Mouse (Mus musculus): Measurements from ENCODE around the gene Sdk1. TPM values are rescaled to one million over a fixed set of nuclear protein-coding genes. Genes with fewer than 3 reads are reported as not detected.

The Sdk1 gene
- polyA plus RNA-seq, 1 experiment from 2014 or later: 1.5 TPM

DNA sequence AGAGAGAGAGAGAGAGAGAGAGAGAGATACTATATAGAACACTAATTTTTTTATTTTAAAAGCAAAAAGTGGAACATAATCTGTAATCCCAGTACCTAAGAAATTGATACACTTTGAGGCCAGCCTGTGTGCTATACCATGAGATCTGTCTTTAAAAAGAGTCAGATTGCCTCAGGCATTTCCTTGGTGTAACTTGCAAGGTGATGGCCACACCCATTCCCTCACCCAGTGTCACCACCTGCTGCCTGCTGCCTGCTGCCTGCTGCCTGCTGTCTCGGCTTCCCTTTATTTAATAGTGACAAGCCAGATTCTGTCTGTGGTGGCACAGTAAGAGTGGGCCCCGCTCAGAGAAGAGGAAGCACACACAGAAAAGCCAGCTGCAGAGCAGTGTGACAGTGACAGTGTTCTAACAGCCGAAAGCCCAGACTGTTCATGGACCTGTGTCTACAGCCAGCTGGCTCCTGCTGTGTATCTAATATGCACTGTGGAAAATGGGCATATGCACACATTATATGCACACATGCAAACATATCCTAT, 642.9 kb downstream of the Sdk1 start:
- Histone ChIP-seq H3K4me1 (peaks cover 14% of the 10 kb centered on the region), H3K4me2 (replicated peaks) (no peak overlapping the region), H3K27ac (replicated peaks) (no peak overlapping the region), H3K9me3 (no peaks in the 10 kb centered on the region), H3K4me3 (no peak overlapping the region), H3K27me3 (no peaks in the 10 kb centered on the region), H3K36me3 (no peaks in the 10 kb centered on the region), H3K9ac (replicated peaks) (no peak overlapping the region)
- 35% methylated on average over 3 of the region's 3 CpGs for WGBS
- ATAC-seq (replicated peaks): no peak

DNA sequence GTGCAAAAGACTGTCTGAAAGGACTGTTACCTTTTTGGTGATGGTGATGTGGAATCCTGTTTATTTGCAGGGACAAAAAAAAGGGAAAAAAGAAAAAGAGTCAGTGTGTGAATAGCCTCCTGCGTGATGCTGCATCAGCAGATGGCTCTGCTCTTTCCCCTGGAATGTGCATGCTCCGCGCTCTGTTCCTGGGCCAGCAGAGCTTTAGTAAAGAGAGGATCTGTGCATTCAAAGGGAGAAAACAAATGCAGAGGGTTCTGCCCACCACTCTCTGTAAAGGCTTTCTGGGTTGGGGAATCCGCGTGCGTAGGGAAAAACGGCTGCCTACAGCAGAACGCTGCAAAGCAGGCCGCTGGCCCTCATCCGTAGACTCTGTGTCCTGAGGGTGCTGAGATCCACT, 644.7 kb downstream of the Sdk1 start:
- ATAC-seq (replicated peaks): 0 out of 2 replicates have a peak, but pooled peaks have one; percentile 43
- Histone ChIP-seq H3K4me3 (no peak overlapping the region), H3K36me3 (no peaks in the 10 kb centered on the region), H3K4me2 (replicated peaks) (no peak overlapping the region), H3K4me1 (peaks cover 29% of the 10 kb centered on the region), H3K9me3 (no peaks in the 10 kb centered on the region), H3K27ac (replicated peaks) (peak overlapping the region; percentile 24), H3K27me3 (no peaks in the 10 kb centered on the region), H3K9ac (replicated peaks) (no peak overlapping the region)
- 46% methylated on average over 10 of the region's 10 CpGs for WGBS

DNA sequence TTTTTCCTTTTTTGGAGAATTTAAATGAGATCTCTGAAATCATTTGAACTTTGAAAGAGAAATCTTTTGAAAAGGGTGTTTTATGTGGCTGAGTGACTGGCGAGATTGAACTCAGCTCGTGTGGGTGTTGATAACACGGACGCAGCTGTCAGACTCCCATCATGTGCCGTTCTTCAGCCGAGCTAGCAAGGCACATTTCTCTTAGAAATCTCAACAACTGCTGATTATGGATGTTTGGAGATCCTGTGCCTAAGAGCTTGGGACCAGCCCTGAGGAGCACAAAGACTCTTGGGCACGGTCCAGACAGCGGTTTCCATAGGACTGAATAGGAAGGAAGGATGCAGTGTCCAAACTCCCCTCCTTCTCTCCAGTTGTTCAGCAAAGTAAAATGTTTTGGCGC, 648.5 kb downstream of the Sdk1 start:
- Histone ChIP-seq H3K4me2 (replicated peaks) (no peak overlapping the region), H3K9ac (replicated peaks) (no peak overlapping the region), H3K4me3 (no peak overlapping the region), H3K27ac (replicated peaks) (no peak overlapping the region), H3K36me3 (no peaks in the 10 kb centered on the region), H3K9me3 (no peaks in the 10 kb centered on the region), H3K4me1 (peaks cover 29% of the 10 kb centered on the region), H3K27me3 (no peaks in the 10 kb centered on the region)
- 19% methylated on average over 9 of the region's 9 CpGs for WGBS
- no peak for ATAC-seq (replicated peaks)

DNA sequence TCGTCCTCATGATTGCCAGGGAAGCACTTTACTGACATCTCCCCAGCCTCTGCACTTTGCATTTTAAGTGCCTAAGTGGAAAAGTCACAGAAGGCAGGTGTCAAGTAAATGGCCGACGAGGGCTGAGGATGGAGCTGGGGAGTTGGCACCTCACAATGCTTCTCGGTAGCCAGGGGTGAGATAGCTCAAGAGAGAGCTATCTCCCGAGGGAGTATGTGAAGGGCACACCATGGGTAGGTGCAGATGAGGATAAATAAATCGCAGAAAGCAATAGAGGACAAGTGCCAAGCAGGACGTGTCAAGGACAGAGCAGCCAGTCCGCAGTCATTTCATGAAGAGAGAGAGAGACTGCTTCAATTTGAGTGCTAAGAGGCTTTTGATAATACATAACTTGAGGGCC, 655.1 kb downstream of the Sdk1 start:
- Histone ChIP-seq H3K4me1 (no peaks in the 10 kb centered on the region), H3K27ac (replicated peaks) (no peak overlapping the region), H3K4me3 (no peak overlapping the region), H3K4me2 (replicated peaks) (no peak overlapping the region), H3K9ac (replicated peaks) (no peak overlapping the region), H3K9me3 (no peaks in the 10 kb centered on the region), H3K27me3 (no peaks in the 10 kb centered on the region), H3K36me3 (no peaks in the 10 kb centered on the region)
- WGBS: 83% methylated on average over 8 of the region's 8 CpGs
- ATAC-seq (replicated peaks): no peak

DNA sequence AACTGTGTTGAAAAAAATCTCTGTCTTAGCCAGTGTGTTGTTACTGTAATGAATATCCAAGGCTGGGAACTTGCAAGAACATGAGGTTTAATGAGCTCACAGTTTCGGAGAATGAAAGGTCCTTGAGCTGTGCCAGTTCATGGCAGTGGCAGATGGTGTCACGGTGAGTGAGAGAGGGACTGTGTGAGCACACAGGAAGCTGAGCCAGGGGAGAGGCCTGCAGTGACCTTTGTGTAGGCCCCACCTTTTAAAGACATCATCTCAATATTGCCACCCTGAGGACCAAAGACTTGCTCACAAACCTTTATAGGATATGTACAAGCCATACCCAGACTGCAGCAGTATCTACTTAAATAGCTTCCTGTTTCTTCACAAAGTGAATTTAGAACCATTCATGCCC, 656.2 kb downstream of the Sdk1 start:
- Histone ChIP-seq H3K27me3 (no peaks in the 10 kb centered on the region), H3K9ac (replicated peaks) (no peak overlapping the region), H3K4me2 (replicated peaks) (no peak overlapping the region), H3K4me1 (no peaks in the 10 kb centered on the region), H3K9me3 (no peaks in the 10 kb centered on the region), H3K4me3 (no peak overlapping the region), H3K36me3 (no peaks in the 10 kb centered on the region), H3K27ac (replicated peaks) (no peak overlapping the region)
- no peak for ATAC-seq (replicated peaks)
- WGBS: 47% methylated on average over 2 of the region's 2 CpGs

DNA sequence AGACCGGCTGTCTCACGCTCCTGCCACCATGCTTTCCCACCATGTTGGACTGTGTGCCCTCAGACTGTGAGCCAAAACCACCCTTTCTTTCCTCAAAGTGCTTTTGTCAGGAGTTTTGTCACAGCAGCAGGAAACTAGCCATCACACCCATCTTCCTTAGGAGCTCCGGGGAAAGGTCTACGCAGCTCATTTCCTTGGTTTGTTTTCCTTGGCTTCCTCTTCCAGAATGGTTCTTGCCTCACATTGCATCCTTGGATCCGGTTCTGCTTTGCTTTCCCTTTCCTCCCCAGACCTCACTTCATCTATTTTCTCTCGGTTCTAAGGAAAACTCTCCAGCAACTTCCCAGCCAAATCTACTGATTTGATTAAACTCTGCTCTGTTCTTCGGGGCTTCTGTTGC, 658.5 kb downstream of the Sdk1 start:
- Histone ChIP-seq H3K9me3 (no peaks in the 10 kb centered on the region), H3K4me3 (no peak overlapping the region), H3K27ac (replicated peaks) (no peak overlapping the region), H3K4me1 (no peaks in the 10 kb centered on the region), H3K9ac (replicated peaks) (no peak overlapping the region), H3K4me2 (replicated peaks) (no peak overlapping the region), H3K36me3 (no peaks in the 10 kb centered on the region), H3K27me3 (no peaks in the 10 kb centered on the region)
- 94% methylated on average over 7 of the region's 7 CpGs for WGBS
- ATAC-seq (replicated peaks): no peak

DNA sequence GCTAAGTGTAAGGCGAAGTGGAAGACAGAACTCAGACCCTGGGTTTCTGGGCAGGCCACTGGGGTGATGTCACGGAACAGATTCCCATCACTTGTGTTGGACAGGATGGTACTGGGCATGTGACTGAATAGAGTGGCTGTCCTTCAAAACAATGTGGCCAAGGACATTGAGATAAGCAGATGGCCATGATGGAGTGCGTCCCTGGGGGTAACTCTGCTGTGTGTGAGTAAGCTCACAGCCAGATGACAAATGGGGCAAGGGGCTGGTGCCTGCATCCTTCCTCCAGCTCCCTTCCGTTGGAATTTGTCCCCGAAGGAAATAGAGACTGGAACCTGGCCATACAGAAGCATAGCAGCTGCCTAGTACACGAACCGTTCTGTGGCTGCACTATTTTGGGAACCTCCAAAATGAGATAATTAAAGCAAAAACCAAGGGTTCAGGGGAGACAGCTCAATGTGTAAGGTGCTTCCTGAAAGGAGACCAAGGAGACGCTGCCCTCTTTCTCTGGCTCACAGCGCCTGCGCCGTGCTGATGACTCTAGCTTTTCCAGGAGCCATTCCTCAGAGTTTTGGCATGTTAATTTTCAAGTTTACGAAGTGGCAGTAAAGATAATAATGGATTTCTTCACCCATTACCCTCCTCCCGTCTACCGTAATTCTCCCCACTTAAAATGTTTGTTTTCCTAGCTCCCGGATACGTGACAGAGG, 661.4 kb downstream of the Sdk1 start:
- Histone ChIP-seq H3K36me3 (no peaks in the 10 kb centered on the region), H3K4me2 (replicated peaks) (no peak overlapping the region), H3K9ac (replicated peaks) (no peak overlapping the region), H3K27ac (replicated peaks) (no peak overlapping the region), H3K4me3 (no peak overlapping the region), H3K4me1 (no peaks in the 10 kb centered on the region), H3K27me3 (no peaks in the 10 kb centered on the region), H3K9me3 (no peaks in the 10 kb centered on the region)
- WGBS: 73% methylated on average over 16 of the region's 16 CpGs
- ATAC-seq (replicated peaks): no peak

DNA sequence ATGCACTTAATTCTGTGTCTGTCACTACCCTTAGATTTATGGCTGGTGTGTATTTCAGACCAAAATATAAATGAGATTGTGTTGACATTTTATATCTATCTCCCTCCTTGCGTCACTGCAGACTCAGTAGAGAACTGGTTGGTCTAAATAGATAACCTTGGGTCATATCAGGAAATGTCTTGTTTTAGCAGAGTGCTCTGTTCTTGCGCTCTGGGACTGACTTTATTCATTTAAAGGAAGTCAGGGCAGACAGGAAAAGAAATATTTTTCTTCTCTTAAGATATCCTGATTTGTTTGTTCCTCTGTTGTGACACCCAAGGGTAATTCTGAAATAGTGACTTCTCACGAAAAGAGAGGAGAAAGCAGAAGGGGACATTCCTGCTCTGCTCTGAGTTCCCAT, 669.2 kb downstream of the Sdk1 start:
- no peaks in the 10 kb centered on the region for H3K27me3 ChIP-seq
- H3K4me2 ChIP-seq (replicated peaks): no peak overlapping the region
- no peak overlapping the region for H3K4me3 ChIP-seq
- peaks cover 6% of the 10 kb centered on the region for H3K4me1 ChIP-seq
- no peaks in the 10 kb centered on the region for H3K36me3 ChIP-seq
- WGBS: 94% methylated on average over 3 of the region's 3 CpGs
- no peak overlapping the region for H3K9ac ChIP-seq (replicated peaks)
- no peaks in the 10 kb centered on the region for H3K9me3 ChIP-seq
- no peak overlapping the region for H3K27ac ChIP-seq (replicated peaks)
- ATAC-seq (replicated peaks): no peak

DNA sequence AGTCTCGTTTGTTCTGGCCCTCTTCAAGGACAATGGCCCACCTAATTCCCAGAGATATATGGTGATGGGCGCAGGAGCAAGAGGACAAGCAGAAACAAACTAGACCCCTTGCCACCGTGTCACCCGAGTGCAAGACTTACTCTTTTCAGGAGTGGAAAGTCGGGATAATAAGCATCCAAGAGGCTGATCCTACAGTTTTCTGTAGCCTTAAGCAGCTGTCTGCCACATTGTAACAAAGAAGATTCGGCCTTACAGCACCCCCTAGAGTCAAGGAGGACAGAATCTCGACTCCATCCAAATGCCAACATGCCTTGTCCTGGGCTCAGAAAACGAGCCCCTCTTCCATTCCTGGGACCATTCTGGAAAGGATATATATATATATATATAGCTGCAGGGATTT, 669.6 kb downstream of the Sdk1 start:
- H3K4me2 ChIP-seq (replicated peaks): no peak overlapping the region
- H3K27ac ChIP-seq (replicated peaks): no peak overlapping the region
- no peak overlapping the region for H3K9ac ChIP-seq (replicated peaks)
- H3K27me3 ChIP-seq: no peaks in the 10 kb centered on the region
- no peak overlapping the region for H3K4me3 ChIP-seq
- no peaks in the 10 kb centered on the region for H3K36me3 ChIP-seq
- no peaks in the 10 kb centered on the region for H3K9me3 ChIP-seq
- ATAC-seq (replicated peaks): no peak
- WGBS: 68% methylated on average over 8 of the region's 8 CpGs
- peaks cover 6% of the 10 kb centered on the region for H3K4me1 ChIP-seq

DNA sequence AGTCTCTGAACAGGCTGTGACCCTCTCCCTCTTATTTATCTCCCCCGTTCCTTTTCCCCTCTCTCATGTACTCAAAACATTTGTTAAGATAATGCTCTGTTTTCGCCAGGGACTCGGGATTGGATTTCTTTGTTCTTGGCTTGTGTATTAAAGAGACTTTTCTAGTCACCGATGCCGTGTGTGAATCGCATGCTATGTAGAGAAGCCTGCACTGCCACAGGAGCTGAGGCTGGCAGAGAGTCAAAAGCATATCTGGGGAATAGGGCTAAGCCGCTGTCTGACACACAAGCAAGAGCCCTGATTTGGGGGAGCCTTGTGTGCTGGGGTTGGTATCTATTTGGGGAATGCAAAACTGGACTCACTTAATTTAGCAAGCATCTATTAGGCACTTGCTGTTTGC, 671.6 kb downstream of the Sdk1 start:
- H3K36me3 ChIP-seq: no peaks in the 10 kb centered on the region
- no peak overlapping the region for H3K27ac ChIP-seq (replicated peaks)

DNA sequence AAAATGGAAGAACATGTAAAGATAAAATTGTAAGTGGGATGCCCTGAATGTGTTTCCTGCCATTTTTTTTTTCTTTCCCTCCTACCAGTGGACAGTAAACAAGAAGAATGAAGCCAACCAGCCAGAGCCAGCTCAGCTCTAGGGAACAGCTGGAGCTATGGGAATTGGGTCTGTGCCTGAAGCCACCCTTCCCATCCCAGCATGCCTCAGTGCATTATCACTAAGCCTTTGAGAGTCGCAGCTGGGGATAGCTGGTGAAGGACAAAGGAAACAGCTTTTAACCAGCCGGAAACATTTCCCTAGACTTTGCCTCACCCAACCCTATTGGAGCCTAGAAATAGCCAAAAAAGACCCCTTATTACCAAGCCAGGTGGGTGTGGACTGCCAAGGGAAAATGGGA, 675.7 kb downstream of the Sdk1 start:
- Histone ChIP-seq H3K9ac (replicated peaks) (no peak overlapping the region), H3K9me3 (no peaks in the 10 kb centered on the region), H3K4me2 (replicated peaks) (no peak overlapping the region), H3K36me3 (no peaks in the 10 kb centered on the region), H3K27ac (replicated peaks) (no peak overlapping the region), H3K27me3 (no peaks in the 10 kb centered on the region), H3K4me1 (peaks cover 12% of the 10 kb centered on the region), H3K4me3 (no peak overlapping the region)
- 8% methylated on average over 2 of the region's 2 CpGs for WGBS
- no peak for ATAC-seq (replicated peaks)

More for the DNA sequence above, 671.6 kb downstream of the Sdk1 start:
- no peak overlapping the region for H3K4me2 ChIP-seq (replicated peaks)
- WGBS: 29% methylated on average over 7 of the region's 7 CpGs
- no peaks in the 10 kb centered on the region for H3K27me3 ChIP-seq
- no peak overlapping the region for H3K9ac ChIP-seq (replicated peaks)
- peaks cover 12% of the 10 kb centered on the region for H3K4me1 ChIP-seq
- no peak overlapping the region for H3K4me3 ChIP-seq
- no peaks in the 10 kb centered on the region for H3K9me3 ChIP-seq
- ATAC-seq (replicated peaks): no peak

DNA sequence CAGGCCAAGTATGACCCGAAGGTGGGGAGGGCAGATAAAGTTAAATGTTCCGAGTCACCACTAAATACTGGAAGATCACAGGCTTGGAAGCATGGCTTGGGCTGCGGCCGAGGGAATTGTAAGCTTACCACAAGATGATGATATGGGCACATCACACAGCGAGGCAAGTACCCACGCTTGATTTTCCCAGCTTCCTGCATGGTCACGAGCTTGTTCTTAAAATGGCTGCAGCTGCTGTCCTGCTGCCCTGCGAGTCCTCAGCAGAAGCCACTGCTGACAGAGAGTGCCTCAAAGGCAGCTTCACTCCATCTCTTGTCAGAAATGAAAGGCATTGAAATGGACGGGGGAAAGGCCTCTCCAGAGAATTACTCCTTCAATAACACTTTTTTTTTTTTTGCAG, 697.7 kb downstream of the Sdk1 start:
- no peak overlapping the region for H3K4me2 ChIP-seq (replicated peaks)
- no peak overlapping the region for H3K27ac ChIP-seq (replicated peaks)
- H3K4me1 ChIP-seq: no peaks in the 10 kb centered on the region
- no peak overlapping the region for H3K9ac ChIP-seq (replicated peaks)
- 77% methylated on average over 9 of the region's 9 CpGs for whole genome bisulfite sequencing
- H3K4me3 ChIP-seq: no peak overlapping the region
- no peaks in the 10 kb centered on the region for H3K27me3 ChIP-seq
- no peaks in the 10 kb centered on the region for H3K36me3 ChIP-seq
- no peak for ATAC-seq (replicated peaks)
- H3K9me3 ChIP-seq: no peaks in the 10 kb centered on the region

DNA sequence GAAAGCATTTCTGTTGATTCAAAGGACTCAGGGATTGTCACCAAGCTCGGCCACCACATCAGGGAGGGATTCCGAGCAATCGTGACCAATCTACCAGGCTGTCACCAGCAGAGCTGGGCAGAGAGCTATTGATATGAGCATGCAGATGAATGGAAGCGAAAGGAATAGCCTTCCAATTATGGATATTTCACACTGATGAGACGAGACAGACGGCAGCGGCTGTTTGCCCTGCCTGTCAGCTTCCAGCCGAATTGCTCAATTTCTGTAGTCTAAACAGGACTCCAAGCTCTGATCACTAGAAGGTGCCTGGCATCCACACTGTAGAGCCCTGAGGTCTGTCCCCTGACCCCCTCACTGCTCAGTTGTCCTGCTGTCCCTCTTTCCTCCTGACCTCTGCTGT, 699.3 kb downstream of the Sdk1 start:
- Histone ChIP-seq H3K4me1 (no peaks in the 10 kb centered on the region), H3K36me3 (no peaks in the 10 kb centered on the region), H3K4me3 (no peak overlapping the region), H3K9ac (replicated peaks) (no peak overlapping the region), H3K4me2 (replicated peaks) (no peak overlapping the region), H3K27ac (replicated peaks) (no peak overlapping the region), H3K9me3 (peaks cover 3% of the 10 kb centered on the region; the same call in 1 of the 2 replicates), H3K27me3 (no peaks in the 10 kb centered on the region)
- WGBS: 76% methylated on average over 8 of the region's 8 CpGs
- no peak for ATAC-seq (replicated peaks)
